Mouse (Mus musculus): ENCODE measurements around the gene Map1s.
"Not testable (repeated sequence)": the region's sequence is repeated elsewhere in the genome, so short reads cannot be mapped to it uniquely, and the experiment has no call there.

Gene Map1s

GRCm38 (mm10) chr8:70878178-70878577, 27.6 kb upstream of the Map1s start:
- no peak for DNase-seq (ENCODE audit: low spot score)

- no peak for DNase-seq (ENCODE audit: low spot score)
Measured at GRCm38 (mm10) chr8:70879500-70879899, 26.2 kb upstream of the Map1s start.

GRCm38 (mm10) chr8:70880126-70880525, 25.6 kb upstream of the Map1s start:
- no peak for DNase-seq (ENCODE audit: low spot score)

- DNase-seq (ENCODE audit: low spot score), result no peak
Measured at GRCm38 (mm10) chr8:70880546-70880945, 25.2 kb upstream of the Map1s start.

GRCm38 (mm10) chr8:70884186-70884585, 21.5 kb upstream of the Map1s start:
- no peak for DNase-seq (ENCODE audit: low spot score)

GRCm38 (mm10) chr8:70884683-70885082, 21.0 kb upstream of the Map1s start:
- no peak for DNase-seq (ENCODE audit: low spot score)

GRCm38 (mm10) chr8:70885612-70886011, 20.1 kb upstream of the Map1s start:
- DNase-seq (ENCODE audit: low spot score), result no peak

- no peak for DNase-seq (ENCODE audit: low spot score)
Measured at GRCm38 (mm10) chr8:70887669-70888068, 18.1 kb upstream of the Map1s start.

GRCm38 (mm10) chr8:70890656-70891055, 15.1 kb upstream of the Map1s start:
- no peak for DNase-seq (ENCODE audit: low spot score)

GRCm38 (mm10) chr8:70891356-70891755, 14.4 kb upstream of the Map1s start:
- no peak for DNase-seq (ENCODE audit: low spot score)

- DNase-seq (ENCODE audit: low spot score), result no peak
Measured at GRCm38 (mm10) chr8:70892022-70892895, 13.5 kb upstream of the Map1s start, which contains the start of gene Slc5a5. Gene Slc5a5, minus strand, starts transcription at chr8:70892757.

- DNase-seq (ENCODE audit: low spot score), result no peak
Measured at GRCm38 (mm10) chr8:70892896-70893655, 12.7 kb upstream of the Map1s start.

- no peak for DNase-seq (ENCODE audit: low spot score)
Measured at GRCm38 (mm10) chr8:70893656-70894384, 11.9 kb upstream of the Map1s start.

- DNase-seq (ENCODE audit: low spot score), result no peak
Measured at GRCm38 (mm10) chr8:70894385-70894720, 11.4 kb upstream of the Map1s start.

- no peak for DNase-seq (ENCODE audit: low spot score)
Measured at GRCm38 (mm10) chr8:70894771-70895545, 10.8 kb upstream of the Map1s start.

GRCm38 (mm10) chr8:70895571-70896259, 10.0 kb upstream of the Map1s start:
- DNase-seq (ENCODE audit: low spot score), result not testable (repeated sequence)

GRCm38 (mm10) chr8:70896316-70897020, 9.3 kb upstream of the Map1s start:
- no peak for DNase-seq (ENCODE audit: low spot score)

GRCm38 (mm10) chr8:70897021-70897680, 8.6 kb upstream of the Map1s start, which contains the start of gene Rpl18a:
Gene Rpl18a, minus strand, starts transcription at chr8:70897412.
- peak; percentile 96 for DNase-seq (ENCODE audit: low spot score)

GRCm38 (mm10) chr8:70897681-70898413, 7.9 kb upstream of the Map1s start:
- peak; percentile 79 for DNase-seq (ENCODE audit: low spot score)
